Mouse (Mus musculus): ENCODE data around the gene Tspan11. TPM values are rescaled to one million over a fixed set of nuclear protein-coding genes. Genes with fewer than 3 reads are reported as not detected.

The Tspan11 gene
- polyA plus RNA-seq, 1 experiment, result not detected

- no peak overlapping the region for H3K4me3 ChIP-seq (ENCODE audit: insufficient read depth, low read length)
- H3K4me1 ChIP-seq (ENCODE audit: control insufficient read depth, insufficient read depth, low read length), result no peaks in the 10 kb centered on the region
- TF ChIP-seq POLR2A (IDR thresholded peaks at IDR 0.05; ENCODE audit: borderline replicate concordance, low read depth, low read length) (no peak), CTCF (IDR thresholded peaks at IDR 0.05; ENCODE audit: low read depth, low read length) (no peak)
- no peak overlapping the region for H3K27ac ChIP-seq (ENCODE audit: insufficient read depth, low read depth, low read length)
Measured at GRCm38 (mm10) chr6:127900062-127900461, 12.7 kb downstream of the Tspan11 start.

GRCm38 (mm10) chr6:127901261-127901660 lies 13.9 kb downstream of the Tspan11 start:
- Histone ChIP-seq H3K27ac (ENCODE audit: insufficient read depth, low read depth, low read length) (no peak overlapping the region), H3K4me3 (ENCODE audit: insufficient read depth, low read length) (no peak overlapping the region), H3K4me1 (ENCODE audit: control insufficient read depth, insufficient read depth, low read length) (no peaks in the 10 kb centered on the region)
- TF ChIP-seq CTCF (IDR thresholded peaks at IDR 0.05; ENCODE audit: low read depth, low read length) (no peak), POLR2A (IDR thresholded peaks at IDR 0.05; ENCODE audit: borderline replicate concordance, low read depth, low read length) (no peak)

GRCm38 (mm10) chr6:127901669-127902068 lies 14.3 kb downstream of the Tspan11 start:
- Histone ChIP-seq H3K4me1 (ENCODE audit: control insufficient read depth, insufficient read depth, low read length) (no peaks in the 10 kb centered on the region), H3K4me3 (ENCODE audit: insufficient read depth, low read length) (no peak overlapping the region), H3K27ac (ENCODE audit: insufficient read depth, low read depth, low read length) (no peak overlapping the region)
- TF ChIP-seq CTCF (IDR thresholded peaks at IDR 0.05; ENCODE audit: low read depth, low read length) (no peak), POLR2A (IDR thresholded peaks at IDR 0.05; ENCODE audit: borderline replicate concordance, low read depth, low read length) (no peak)

- no peak overlapping the region for H3K4me3 ChIP-seq (ENCODE audit: insufficient read depth, low read length)
- H3K4me1 ChIP-seq (ENCODE audit: control insufficient read depth, insufficient read depth, low read length), result no peaks in the 10 kb centered on the region
- no peak overlapping the region for H3K27ac ChIP-seq (ENCODE audit: insufficient read depth, low read depth, low read length)
- TF ChIP-seq POLR2A (IDR thresholded peaks at IDR 0.05; ENCODE audit: borderline replicate concordance, low read depth, low read length), result no peak
- TF ChIP-seq CTCF (IDR thresholded peaks at IDR 0.05; ENCODE audit: low read depth, low read length), result no peak
Measured at GRCm38 (mm10) chr6:127902559-127902958, 15.2 kb downstream of the Tspan11 start.

- no peak for TF ChIP-seq POLR2A (IDR thresholded peaks at IDR 0.05; ENCODE audit: borderline replicate concordance, low read depth, low read length)
- no peak for TF ChIP-seq CTCF (IDR thresholded peaks at IDR 0.05; ENCODE audit: low read depth, low read length)
- Histone ChIP-seq H3K4me1 (ENCODE audit: control insufficient read depth, insufficient read depth, low read length) (no peaks in the 10 kb centered on the region), H3K4me3 (ENCODE audit: insufficient read depth, low read length) (no peak overlapping the region), H3K27ac (ENCODE audit: insufficient read depth, low read depth, low read length) (no peak overlapping the region)
Measured at GRCm38 (mm10) chr6:127910638-127911037, 23.2 kb downstream of the Tspan11 start.

- Histone ChIP-seq H3K4me1 (ENCODE audit: control insufficient read depth, insufficient read depth, low read length) (no peaks in the 10 kb centered on the region), H3K27ac (ENCODE audit: insufficient read depth, low read depth, low read length) (no peak overlapping the region), H3K4me3 (ENCODE audit: insufficient read depth, low read length) (no peak overlapping the region)
- TF ChIP-seq CTCF (IDR thresholded peaks at IDR 0.05; ENCODE audit: low read depth, low read length), result no peak
- no peak for TF ChIP-seq POLR2A (IDR thresholded peaks at IDR 0.05; ENCODE audit: borderline replicate concordance, low read depth, low read length)
Measured at GRCm38 (mm10) chr6:127911687-127912086, 24.3 kb downstream of the Tspan11 start.

- no peak overlapping the region for H3K27ac ChIP-seq (ENCODE audit: insufficient read depth, low read depth, low read length)
- H3K4me1 ChIP-seq (ENCODE audit: control insufficient read depth, insufficient read depth, low read length), result no peaks in the 10 kb centered on the region
- no peak overlapping the region for H3K4me3 ChIP-seq (ENCODE audit: insufficient read depth, low read length)
- TF ChIP-seq CTCF (IDR thresholded peaks at IDR 0.05; ENCODE audit: low read depth, low read length) (no peak), POLR2A (IDR thresholded peaks at IDR 0.05; ENCODE audit: borderline replicate concordance, low read depth, low read length) (no peak)
Measured at GRCm38 (mm10) chr6:127912938-127913337, 25.5 kb downstream of the Tspan11 start.

- Histone ChIP-seq H3K4me3 (ENCODE audit: insufficient read depth, low read length) (no peak overlapping the region), H3K4me1 (ENCODE audit: control insufficient read depth, insufficient read depth, low read length) (no peaks in the 10 kb centered on the region), H3K27ac (ENCODE audit: insufficient read depth, low read depth, low read length) (no peak overlapping the region)
- TF ChIP-seq CTCF (IDR thresholded peaks at IDR 0.05; ENCODE audit: low read depth, low read length) (no peak), POLR2A (IDR thresholded peaks at IDR 0.05; ENCODE audit: borderline replicate concordance, low read depth, low read length) (no peak)
Measured at GRCm38 (mm10) chr6:127916993-127917392, 29.6 kb downstream of the Tspan11 start.

GRCm38 (mm10) chr6:127917712-127918111 lies 30.3 kb downstream of the Tspan11 start:
- TF ChIP-seq CTCF (IDR thresholded peaks at IDR 0.05; ENCODE audit: low read depth, low read length) (no peak), POLR2A (IDR thresholded peaks at IDR 0.05; ENCODE audit: borderline replicate concordance, low read depth, low read length) (no peak)
- Histone ChIP-seq H3K27ac (ENCODE audit: insufficient read depth, low read depth, low read length) (no peak overlapping the region), H3K4me1 (ENCODE audit: control insufficient read depth, insufficient read depth, low read length) (no peaks in the 10 kb centered on the region), H3K4me3 (ENCODE audit: insufficient read depth, low read length) (no peak overlapping the region)

GRCm38 (mm10) chr6:127919491-127919890 lies 32.1 kb downstream of the Tspan11 start:
- H3K27ac ChIP-seq (ENCODE audit: insufficient read depth, low read depth, low read length), result no peak overlapping the region
- H3K4me3 ChIP-seq (ENCODE audit: insufficient read depth, low read length), result no peak overlapping the region
- no peaks in the 10 kb centered on the region for H3K4me1 ChIP-seq (ENCODE audit: control insufficient read depth, insufficient read depth, low read length)
- TF ChIP-seq CTCF (IDR thresholded peaks at IDR 0.05; ENCODE audit: low read depth, low read length) (no peak), POLR2A (IDR thresholded peaks at IDR 0.05; ENCODE audit: borderline replicate concordance, low read depth, low read length) (no peak)

- no peak overlapping the region for H3K27ac ChIP-seq (ENCODE audit: insufficient read depth, low read depth, low read length)
- no peak overlapping the region for H3K4me3 ChIP-seq (ENCODE audit: insufficient read depth, low read length)
- H3K4me1 ChIP-seq (ENCODE audit: control insufficient read depth, insufficient read depth, low read length), result no peaks in the 10 kb centered on the region
- TF ChIP-seq POLR2A (IDR thresholded peaks at IDR 0.05; ENCODE audit: borderline replicate concordance, low read depth, low read length) (no peak), CTCF (IDR thresholded peaks at IDR 0.05; ENCODE audit: low read depth, low read length) (0 out of 2 replicates have a peak, but pooled peaks have one; percentile 27)
Measured at GRCm38 (mm10) chr6:127920652-127921051, 33.3 kb downstream of the Tspan11 start.
